Mouse (Mus musculus) neural tube, embryonic 13.5 days (tissue): ENCODE measurements around the gene E2f3. TPM values are rescaled to one million over a fixed set of nuclear protein-coding genes. Genes with fewer than 3 reads are reported as not detected.

Experiments
- ATAC-seq: fragments of 200-750 bp; cut with Nextera tagmentation; 2 replicates; pipeline ENCODE4 v1.8.0; 2017; ENCODE audit warnings: low read depth, mild to moderate bottlenecking, moderate TSS enrichment, moderate library complexity
- H3K27ac ChIP-seq: fragments of 300-500 bp; sonication (generic); replicated peaks from 2 replicates; pipeline ENCODE4 v1.5.1; 2015; ENCODE audit warnings: moderate library complexity, mild to moderate bottlenecking, inconsistent platforms
- H3K27me3 ChIP-seq: fragments of 300-500 bp; sonication (generic); 2 replicates; pipeline ENCODE4 v1.6.1; 2015; ENCODE audit warnings: mild to moderate bottlenecking, inconsistent platforms
- H3K36me3 ChIP-seq: fragments of 300-500 bp; sonication (generic); 2 replicates; pipeline ENCODE4 v1.6.1; 2015; ENCODE audit warnings: mild to moderate bottlenecking, inconsistent platforms
- H3K4me1 ChIP-seq: fragments of 300-500 bp; sonication (generic); replicated peaks from 2 replicates; pipeline ENCODE4 v1.6.1; 2015; ENCODE audit warnings: inconsistent platforms
- H3K4me2 ChIP-seq: fragments of 300-500 bp; sonication (generic); 2 replicates; pipeline ENCODE4 v1.6.1; 2015; ENCODE audit warnings: inconsistent platforms, mild to moderate bottlenecking, moderate library complexity
- H3K4me3 ChIP-seq: fragments of 300-500 bp; sonication (generic); 2 replicates; pipeline ENCODE4 v1.5.1; 2015; ENCODE audit warnings: mild to moderate bottlenecking, inconsistent platforms
- H3K9ac ChIP-seq: fragments of 300-500 bp; sonication (generic); 2 replicates; pipeline ENCODE4 v1.6.1; 2015; ENCODE audit warnings: moderate library complexity, mild to moderate bottlenecking, inconsistent platforms
- H3K9me3 ChIP-seq: fragments of 300-500 bp; sonication (generic); 2 replicates; pipeline ENCODE4 v1.6.1; 2016; ENCODE audit warnings: inconsistent platforms
- WGBS: fragments of 180-500 bp; shearing (Covaris S2); methylation state at CpG from one replicate; pipeline ENCODE4 v1.1.7; 2015; 5-methylcytosine and 5-hydroxymethylcytosine counted together
- polyA plus RNA-seq: library from polyadenylated mRNA; unstranded; fragments of >200 nt; fragmentation: Nextera tagmentation; extraction: Ambion mirVana; gene quantifications from 2 replicates; pipeline ENCODE4 v1.2.1, GENCODE M21; 2015

E2f3 gene
- polyA plus RNA-seq, 1 experiment from 2014 or later: 4.9 TPM

DNA sequence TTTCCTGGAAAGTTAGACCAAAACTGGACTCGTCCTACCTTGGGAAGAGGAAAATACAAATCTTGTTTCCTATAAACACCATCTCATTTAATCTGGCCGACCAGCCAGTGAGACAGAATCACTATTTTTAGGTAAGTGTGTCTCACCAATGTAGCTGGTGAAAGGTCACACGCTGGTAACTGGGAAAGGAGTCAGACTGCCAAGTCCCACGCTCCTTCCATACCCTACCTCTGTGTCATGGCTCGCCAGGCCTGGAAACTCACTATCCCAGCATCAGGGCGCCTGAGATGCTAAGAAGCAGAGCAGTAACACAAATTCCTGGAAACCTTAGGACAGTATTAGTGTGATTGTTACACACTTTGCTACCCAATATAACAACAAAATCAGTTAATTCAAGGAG, 12.3 kb downstream of the E2f3 start:
- H3K27me3 ChIP-seq: no peaks in the 10 kb centered on the region
- 94% methylated on average over 6 of the region's 6 CpGs for WGBS
- no peaks in the 10 kb centered on the region for H3K4me1 ChIP-seq
- H3K27ac ChIP-seq: no peak overlapping the region
- peaks cover 7% of the 10 kb centered on the region; the same call in 1 of the 2 replicates for H3K36me3 ChIP-seq
- no peaks in the 10 kb centered on the region for H3K9me3 ChIP-seq
- no peak for ATAC-seq
- H3K4me2 ChIP-seq: no peak overlapping the region
- no peak overlapping the region for H3K9ac ChIP-seq
- H3K4me3 ChIP-seq: no peak overlapping the region

- ATAC-seq: no peak
- Histone ChIP-seq H3K27me3 (no peaks in the 10 kb centered on the region), H3K4me2 (no peak overlapping the region), H3K4me3 (no peak overlapping the region), H3K27ac (no peak overlapping the region), H3K9ac (no peak overlapping the region), H3K9me3 (no peaks in the 10 kb centered on the region), H3K4me1 (no peaks in the 10 kb centered on the region), H3K36me3 (0 out of 2 replicates have a peak, but pooled peaks cover 4% of the 10 kb centered on the region)
- WGBS: 96% methylated on average over 7 of the region's 7 CpGs
Observed at GRCm38 (mm10) chr13:29970333-29970732, 15.5 kb downstream of the E2f3 start.

DNA sequence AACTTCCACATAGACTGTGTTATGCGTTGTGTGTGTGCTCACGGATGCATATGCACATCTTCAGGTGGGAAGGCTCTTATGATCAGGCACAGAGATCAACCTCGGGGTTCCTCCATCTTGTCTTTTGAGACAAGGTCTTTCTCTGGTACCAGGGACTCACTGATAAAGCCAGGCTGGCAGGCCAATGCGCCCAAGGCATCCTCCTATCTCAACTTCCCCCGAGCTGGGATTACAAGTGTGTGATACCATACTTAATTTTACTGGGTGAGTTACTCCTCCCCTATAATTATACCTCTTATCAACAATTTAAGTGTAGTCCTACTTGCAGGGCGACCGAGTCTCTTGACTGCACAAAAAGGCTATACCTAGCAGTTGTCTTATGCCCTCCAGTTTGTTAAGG, 17.2 kb downstream of the E2f3 start:
- Histone ChIP-seq H3K4me1 (no peaks in the 10 kb centered on the region), H3K36me3 (0 out of 2 replicates have a peak, but pooled peaks cover 4% of the 10 kb centered on the region), H3K27ac (no peak overlapping the region), H3K9ac (no peak overlapping the region), H3K4me2 (no peak overlapping the region), H3K4me3 (no peak overlapping the region), H3K27me3 (no peaks in the 10 kb centered on the region), H3K9me3 (no peaks in the 10 kb centered on the region)
- no peak for ATAC-seq
- WGBS: 88% methylated on average over 7 of the region's 7 CpGs

- no peaks in the 10 kb centered on the region for H3K27me3 ChIP-seq
- 0 out of 2 replicates have a peak, but pooled peaks cover 4% of the 10 kb centered on the region for H3K36me3 ChIP-seq
- no peak overlapping the region for H3K4me2 ChIP-seq
- H3K27ac ChIP-seq: no peak overlapping the region
- ATAC-seq: no peak
- H3K4me3 ChIP-seq: no peak overlapping the region
- no peaks in the 10 kb centered on the region for H3K4me1 ChIP-seq
- no peaks in the 10 kb centered on the region for H3K9me3 ChIP-seq
- H3K9ac ChIP-seq: no peak overlapping the region
- 91% methylated on average over 5 of the region's 5 CpGs for WGBS
Observed at GRCm38 (mm10) chr13:29967367-29967766, 18.5 kb downstream of the E2f3 start.

DNA sequence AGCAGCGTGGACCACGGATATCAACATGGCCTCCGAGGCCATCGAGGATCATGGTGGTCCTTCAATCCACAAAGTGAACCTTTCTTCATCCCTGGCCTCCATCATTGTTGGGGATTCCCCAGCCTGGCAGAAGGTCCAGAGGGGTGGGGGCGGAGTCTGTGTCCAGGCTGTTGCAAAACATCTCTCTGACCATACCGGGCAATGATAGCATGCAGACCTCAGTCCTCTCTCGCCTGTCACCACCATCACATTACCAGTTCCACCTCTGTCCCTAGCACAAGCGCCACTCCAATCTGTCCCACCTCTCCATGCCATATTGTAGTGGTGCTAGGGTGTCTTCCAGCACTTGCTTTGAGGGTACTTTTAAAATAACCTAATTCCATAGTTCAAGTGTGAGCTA, 18.9 kb downstream of the E2f3 start:
- Histone ChIP-seq H3K36me3 (0 out of 2 replicates have a peak, but pooled peaks cover 4% of the 10 kb centered on the region), H3K9ac (no peak overlapping the region), H3K27ac (no peak overlapping the region), H3K4me3 (no peak overlapping the region), H3K4me1 (no peaks in the 10 kb centered on the region), H3K4me2 (no peak overlapping the region), H3K9me3 (no peaks in the 10 kb centered on the region), H3K27me3 (no peaks in the 10 kb centered on the region)
- ATAC-seq: no peak
- 98% methylated on average over 8 of the region's 8 CpGs for WGBS

DNA sequence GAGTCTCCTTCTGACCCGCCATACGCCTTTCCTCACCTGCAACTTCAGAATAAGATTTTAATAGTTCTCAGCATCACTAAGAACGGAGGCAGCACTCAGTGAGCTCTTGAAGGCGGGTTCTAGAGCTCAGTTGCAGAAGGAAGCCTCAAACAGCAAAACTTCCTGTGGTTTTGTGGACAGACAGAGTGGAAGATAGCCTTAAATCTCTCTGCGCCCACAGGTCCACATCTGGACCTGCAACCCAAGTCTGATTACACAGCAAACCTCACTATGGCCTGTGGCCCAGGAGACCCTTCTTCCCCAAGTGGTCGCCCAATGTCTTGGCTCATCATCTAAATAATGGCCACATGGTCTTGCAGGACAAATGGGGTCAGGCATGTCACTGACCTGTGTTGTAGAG, 21.8 kb downstream of the E2f3 start:
- no peak overlapping the region for H3K27ac ChIP-seq
- WGBS: 96% methylated on average over 6 of the region's 6 CpGs
- H3K9ac ChIP-seq: no peak overlapping the region
- H3K4me3 ChIP-seq: no peak overlapping the region
- no peaks in the 10 kb centered on the region for H3K9me3 ChIP-seq
- 0 out of 2 replicates have a peak, but pooled peaks cover 4% of the 10 kb centered on the region for H3K36me3 ChIP-seq
- H3K27me3 ChIP-seq: no peaks in the 10 kb centered on the region
- H3K4me2 ChIP-seq: no peak overlapping the region
- no peak for ATAC-seq
- H3K4me1 ChIP-seq: no peaks in the 10 kb centered on the region

DNA sequence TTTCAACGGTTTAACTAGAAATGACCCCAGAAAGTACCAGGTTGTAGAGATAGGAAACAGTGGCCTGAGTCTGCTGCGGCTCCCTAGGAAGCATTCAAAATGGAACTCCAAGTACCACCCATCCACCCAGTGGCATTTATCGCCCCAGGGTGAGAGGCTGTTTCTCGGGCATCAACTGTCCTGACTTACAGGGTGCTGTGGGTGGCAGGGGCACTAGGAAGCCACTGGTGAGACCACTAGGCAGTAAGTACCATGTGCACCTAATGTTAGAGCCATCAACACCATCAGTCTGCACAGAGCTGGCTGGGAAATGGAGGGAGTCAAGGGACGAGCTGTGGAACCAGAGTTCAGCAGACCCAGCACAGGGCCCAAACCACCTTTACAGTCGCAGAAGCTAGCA, 25.4 kb downstream of the E2f3 start:
- H3K4me2 ChIP-seq: no peak overlapping the region
- ATAC-seq: no peak
- WGBS: 92% methylated on average over 6 of the region's 6 CpGs
- H3K27me3 ChIP-seq: no peaks in the 10 kb centered on the region
- no peak overlapping the region for H3K4me3 ChIP-seq
- no peaks in the 10 kb centered on the region for H3K36me3 ChIP-seq
- H3K4me1 ChIP-seq: no peaks in the 10 kb centered on the region
- no peaks in the 10 kb centered on the region for H3K9me3 ChIP-seq
- H3K27ac ChIP-seq: no peak overlapping the region
- no peak overlapping the region for H3K9ac ChIP-seq

- no peaks in the 10 kb centered on the region for H3K36me3 ChIP-seq
- no peaks in the 10 kb centered on the region for H3K9me3 ChIP-seq
- H3K4me3 ChIP-seq: no peak overlapping the region
- H3K4me2 ChIP-seq: no peak overlapping the region
- H3K27me3 ChIP-seq: no peaks in the 10 kb centered on the region
- no peak overlapping the region for H3K9ac ChIP-seq
- 74% methylated on average over 9 of the region's 9 CpGs for WGBS
- ATAC-seq: no peak
- no peaks in the 10 kb centered on the region for H3K4me1 ChIP-seq
- H3K27ac ChIP-seq: no peak overlapping the region
Observed at GRCm38 (mm10) chr13:29957731-29958254, 28.1 kb downstream of the E2f3 start.

- WGBS: 93% methylated on average over 12 of the region's 12 CpGs
- Histone ChIP-seq H3K9ac (no peak overlapping the region), H3K27ac (no peak overlapping the region), H3K4me2 (no peak overlapping the region), H3K4me1 (no peaks in the 10 kb centered on the region), H3K4me3 (no peak overlapping the region), H3K9me3 (no peaks in the 10 kb centered on the region), H3K36me3 (no peaks in the 10 kb centered on the region), H3K27me3 (no peaks in the 10 kb centered on the region)
- no peak for ATAC-seq
Observed at GRCm38 (mm10) chr13:29956821-29957421, 28.9 kb downstream of the E2f3 start.

DNA sequence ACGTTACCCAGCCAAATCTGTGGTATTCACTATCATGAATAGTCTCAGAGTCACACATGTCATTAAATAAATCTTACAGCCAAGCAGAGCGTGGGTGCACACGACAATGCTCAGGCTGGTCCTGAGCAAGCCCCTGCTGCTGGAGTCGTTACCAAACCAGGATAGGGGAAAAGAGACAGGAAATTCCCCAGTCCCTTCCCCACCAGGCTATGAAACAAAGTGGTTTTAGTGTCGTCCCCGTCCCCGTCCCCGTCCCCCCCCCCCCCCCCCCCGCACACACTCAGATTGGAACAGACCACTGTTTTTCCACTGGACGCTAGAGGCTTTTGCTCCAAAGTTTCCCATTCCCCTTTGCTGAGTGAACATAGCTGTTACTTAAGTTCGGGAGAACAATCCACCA, 30.6 kb downstream of the E2f3 start:
- H3K4me1 ChIP-seq: no peaks in the 10 kb centered on the region
- H3K4me2 ChIP-seq: no peak overlapping the region
- no peaks in the 10 kb centered on the region for H3K9me3 ChIP-seq
- no peak for ATAC-seq
- H3K9ac ChIP-seq: no peak overlapping the region
- H3K27ac ChIP-seq: no peak overlapping the region
- WGBS: 77% methylated on average over 10 of the region's 11 CpGs
- H3K4me3 ChIP-seq: no peak overlapping the region
- no peaks in the 10 kb centered on the region for H3K36me3 ChIP-seq
- no peaks in the 10 kb centered on the region for H3K27me3 ChIP-seq

DNA sequence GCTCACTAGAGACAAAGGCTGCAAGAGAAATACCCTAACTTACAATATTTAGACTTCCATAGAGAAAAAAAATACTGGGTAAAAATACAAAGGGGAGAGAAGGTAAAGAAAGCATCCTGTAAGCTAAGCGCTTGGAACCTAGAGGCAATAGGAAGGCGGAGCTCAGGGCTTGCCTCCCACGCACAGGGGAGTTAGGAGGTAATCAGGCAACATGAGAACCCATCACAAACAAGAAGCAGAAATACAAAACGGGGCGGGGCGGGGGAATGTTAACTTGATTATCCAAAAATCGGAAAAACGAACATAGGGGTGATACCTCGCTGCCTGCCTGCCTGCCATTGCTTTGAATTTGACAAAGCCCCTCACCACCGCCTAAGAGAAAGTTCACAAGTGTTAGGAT, 31.1 kb downstream of the E2f3 start:
- Histone ChIP-seq H3K27me3 (no peaks in the 10 kb centered on the region), H3K27ac (no peak overlapping the region)

GRCm38 (mm10) chr13:29953417-29954045, 32.3 kb downstream of the E2f3 start:
- Histone ChIP-seq H3K9ac (no peak overlapping the region), H3K36me3 (no peaks in the 10 kb centered on the region), H3K27me3 (no peaks in the 10 kb centered on the region), H3K4me2 (no peak overlapping the region), H3K4me1 (no peaks in the 10 kb centered on the region), H3K9me3 (no peaks in the 10 kb centered on the region), H3K4me3 (no peak overlapping the region), H3K27ac (no peak overlapping the region)
- 90% methylated on average over 4 of the region's 4 CpGs for WGBS
- no peak for ATAC-seq

More for the DNA sequence above, 31.1 kb downstream of the E2f3 start:
- Histone ChIP-seq H3K4me2 (no peak overlapping the region), H3K4me3 (no peak overlapping the region), H3K4me1 (no peaks in the 10 kb centered on the region), H3K36me3 (no peaks in the 10 kb centered on the region), H3K9ac (no peak overlapping the region), H3K9me3 (no peaks in the 10 kb centered on the region)
- WGBS: 97% methylated on average over 10 of the region's 10 CpGs
- ATAC-seq: no peak

DNA sequence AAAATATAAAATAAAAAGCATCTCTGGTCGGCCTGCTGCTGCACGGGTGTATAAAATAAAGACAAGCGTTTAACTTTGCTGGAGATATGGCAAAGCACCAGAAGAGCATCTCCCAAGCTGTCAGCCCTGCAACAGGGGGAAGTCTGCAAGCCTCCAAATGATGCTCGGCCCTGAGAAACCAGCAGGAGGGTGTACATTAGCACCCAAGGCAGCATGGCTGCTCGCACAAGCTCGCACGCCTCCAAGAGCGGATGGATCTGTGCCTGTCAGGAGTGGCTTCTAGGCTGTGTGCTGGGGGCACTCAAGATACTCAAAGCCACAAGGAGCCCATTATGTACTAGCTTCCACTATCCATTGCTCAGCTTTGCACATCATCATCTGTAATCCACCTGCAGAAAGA, 39.8 kb downstream of the E2f3 start:
- Histone ChIP-seq H3K27me3 (no peaks in the 10 kb centered on the region), H3K27ac (no peak overlapping the region), H3K4me3 (no peak overlapping the region), H3K4me1 (no peaks in the 10 kb centered on the region), H3K9ac (no peak overlapping the region), H3K36me3 (no peaks in the 10 kb centered on the region), H3K9me3 (no peaks in the 10 kb centered on the region), H3K4me2 (no peak overlapping the region)
- WGBS: 91% methylated on average over 8 of the region's 8 CpGs
- ATAC-seq: no peak
